Mouse (Mus musculus): Measurements from ENCODE around the gene Cox16. TPM values are rescaled to one million over a fixed set of nuclear protein-coding genes. Genes with fewer than 3 reads are reported as not detected.
"Not testable (repeated sequence)": the region's sequence is repeated elsewhere in the genome, so short reads cannot be mapped to it uniquely, and the experiment has no call there.

The Cox16 gene
- polyA plus RNA-seq (2014; fragmentation: Nextera tagmentation; extraction: Ambion mirVana) = 112 and 121 TPM in 2 replicates

GRCm38 (mm10) chr12:81484727-81485191, at the start of gene Cox16:
Cox16 (minus strand) TSS chr12:81485127.
- Histone ChIP-seq H3K27me3 (ENCODE audit: control insufficient read depth, insufficient read depth, low read length) (no peaks in the 10 kb centered on the region), H3K4me3 (ENCODE audit: low read depth, low read length) (peak within 1 kb of the TSS; percentile 55), H3K4me1 (replicated peaks; ENCODE audit: control insufficient read depth, insufficient read depth, low read length) (no peaks in the 10 kb centered on the region; the same call in 1 of the 2 replicates), H3K4me2 (ENCODE audit: low read depth, low read length, severe bottlenecking) (peak within 1 kb of the TSS; percentile 59), H3K36me3 (ENCODE audit: control insufficient read depth, insufficient read depth, low read length) (no peaks in the 10 kb centered on the region), H3K9ac (ENCODE audit: low read length) (peak within 1 kb of the TSS; percentile 67), H3K9me3 (ENCODE audit: control insufficient read depth, low read length) (no peaks in the 10 kb centered on the region), H3K27ac (ENCODE audit: low read depth, low read length) (peak within 1 kb of the TSS; percentile 70; the same call in 1 of the 2 replicates)
- WGBS = 0% methylated on average over 31 of the region's 31 CpGs
- DNase-seq (ENCODE audit: low spot score) (peak; percentile 91), ATAC-seq (replicated peaks; ENCODE audit: low FRiP score) (peak; percentile 98)

GRCm38 (mm10) chr12:81533029-81533419, 48.1 kb upstream of the Cox16 start:
- Histone ChIP-seq H3K27me3 (ENCODE audit: control insufficient read depth, insufficient read depth, low read length) (no peaks in the 10 kb centered on the region), H3K4me2 (ENCODE audit: low read depth, low read length, severe bottlenecking) (peak overlapping the region; percentile 53), H3K9ac (ENCODE audit: low read length) (peak overlapping the region; percentile 68), H3K4me1 (replicated peaks; ENCODE audit: control insufficient read depth, insufficient read depth, low read length) (no peaks in the 10 kb centered on the region), H3K36me3 (ENCODE audit: control insufficient read depth, insufficient read depth, low read length) (no peaks in the 10 kb centered on the region), H3K4me3 (ENCODE audit: low read depth, low read length) (peak overlapping the region; percentile 75), H3K9me3 (ENCODE audit: control insufficient read depth, low read length) (no peaks in the 10 kb centered on the region), H3K27ac (ENCODE audit: low read depth, low read length) (no peak overlapping the region)
- DNase-seq (ENCODE audit: low spot score) = no peak
- WGBS = 42% methylated on average over 4 of the region's 4 CpGs
- peak; percentile 63 for ATAC-seq (replicated peaks; ENCODE audit: low FRiP score)

GRCm38 (mm10) chr12:81532316-81533028, 47.5 kb upstream of the Cox16 start, which contains the start of the genes Gm20498 and Synj2bp:
Gm20498 (minus strand) TSS chr12:81532905.
Synj2bp (minus strand) TSS chr12:81532911.
- ATAC-seq (replicated peaks; ENCODE audit: low FRiP score) = peak; percentile 89
- Histone ChIP-seq H3K9ac (ENCODE audit: low read length) (peak within 1 kb of the TSS; percentile 68), H3K4me3 (ENCODE audit: low read depth, low read length) (peak within 1 kb of the TSS; percentile 75), H3K27me3 (ENCODE audit: control insufficient read depth, insufficient read depth, low read length) (no peaks in the 10 kb centered on the region), H3K4me2 (ENCODE audit: low read depth, low read length, severe bottlenecking) (peak within 1 kb of the TSS; percentile 53), H3K4me1 (replicated peaks; ENCODE audit: control insufficient read depth, insufficient read depth, low read length) (no peaks in the 10 kb centered on the region), H3K9me3 (ENCODE audit: control insufficient read depth, low read length) (no peaks in the 10 kb centered on the region), H3K27ac (ENCODE audit: low read depth, low read length) (no peak within 1 kb of the TSS), H3K36me3 (ENCODE audit: control insufficient read depth, insufficient read depth, low read length) (no peaks in the 10 kb centered on the region)
- peak; percentile 88 for DNase-seq (ENCODE audit: low spot score)
- WGBS = under 1% methylated on average over 46 of the region's 46 CpGs

- WGBS = 84% methylated on average over 5 of the region's 8 CpGs
- DNase-seq (ENCODE audit: low spot score); H3K4me1 ChIP-seq (replicated peaks; ENCODE audit: control insufficient read depth, insufficient read depth, low read length); H3K27ac ChIP-seq (ENCODE audit: low read depth, low read length); H3K9me3 ChIP-seq (ENCODE audit: control insufficient read depth, low read length); H3K27me3 ChIP-seq (ENCODE audit: control insufficient read depth, insufficient read depth, low read length); H3K4me3 ChIP-seq (ENCODE audit: low read depth, low read length); ATAC-seq (replicated peaks; ENCODE audit: low FRiP score); H3K36me3 ChIP-seq (ENCODE audit: control insufficient read depth, insufficient read depth, low read length); H3K4me2 ChIP-seq (ENCODE audit: low read depth, low read length, severe bottlenecking); H3K9ac ChIP-seq (ENCODE audit: low read length): not testable (repeated sequence)
Measured at GRCm38 (mm10) chr12:81530587-81530986, 45.7 kb upstream of the Cox16 start.

GRCm38 (mm10) chr12:81496906-81497305, 12.0 kb upstream of the Cox16 start:
- not testable (repeated sequence) for DNase-seq (ENCODE audit: low spot score); H3K27me3 ChIP-seq (ENCODE audit: control insufficient read depth, insufficient read depth, low read length); H3K4me1 ChIP-seq (replicated peaks; ENCODE audit: control insufficient read depth, insufficient read depth, low read length); H3K9ac ChIP-seq (ENCODE audit: low read length); H3K4me3 ChIP-seq (ENCODE audit: low read depth, low read length); H3K27ac ChIP-seq (ENCODE audit: low read depth, low read length); H3K9me3 ChIP-seq (ENCODE audit: control insufficient read depth, low read length); H3K36me3 ChIP-seq (ENCODE audit: control insufficient read depth, insufficient read depth, low read length); H3K4me2 ChIP-seq (ENCODE audit: low read depth, low read length, severe bottlenecking); ATAC-seq (replicated peaks; ENCODE audit: low FRiP score)
- 93% methylated on average over 9 of the region's 9 CpGs for WGBS

- H3K27me3 ChIP-seq (ENCODE audit: control insufficient read depth, insufficient read depth, low read length) = no peaks in the 10 kb centered on the region
- no peak for ATAC-seq (replicated peaks; ENCODE audit: low FRiP score)
- H3K9me3 ChIP-seq (ENCODE audit: control insufficient read depth, low read length) = no peaks in the 10 kb centered on the region
Measured at GRCm38 (mm10) chr12:81490491-81490890, 5.6 kb upstream of the Cox16 start.

GRCm38 (mm10) chr12:81485311-81485710, 384 bp upstream of the Cox16 start:
- Histone ChIP-seq H3K9me3 (ENCODE audit: control insufficient read depth, low read length) (no peaks in the 10 kb centered on the region), H3K27me3 (ENCODE audit: control insufficient read depth, insufficient read depth, low read length) (no peaks in the 10 kb centered on the region), H3K36me3 (ENCODE audit: control insufficient read depth, insufficient read depth, low read length) (no peaks in the 10 kb centered on the region), H3K4me1 (replicated peaks; ENCODE audit: control insufficient read depth, insufficient read depth, low read length) (no peaks in the 10 kb centered on the region; the same call in 1 of the 2 replicates), H3K4me3 (ENCODE audit: low read depth, low read length) (peak overlapping the region; percentile 55), H3K9ac (ENCODE audit: low read length) (peak overlapping the region; percentile 67; the same call in 1 of the 2 replicates), H3K4me2 (ENCODE audit: low read depth, low read length, severe bottlenecking) (peak overlapping the region; percentile 59), H3K27ac (ENCODE audit: low read depth, low read length) (no peak overlapping the region)
- WGBS = 42% methylated on average over 6 of the region's 6 CpGs
- DNase-seq (ENCODE audit: low spot score) = no peak
- ATAC-seq (replicated peaks; ENCODE audit: low FRiP score) = 0 out of 2 replicates have a peak, but pooled peaks have one; percentile 43

More at GRCm38 (mm10) chr12:81490491-81490890, 5.6 kb upstream of the Cox16 start:
- Histone ChIP-seq H3K4me2 (ENCODE audit: low read depth, low read length, severe bottlenecking) (no peak overlapping the region), H3K4me3 (ENCODE audit: low read depth, low read length) (no peak overlapping the region), H3K4me1 (replicated peaks; ENCODE audit: control insufficient read depth, insufficient read depth, low read length) (no peaks in the 10 kb centered on the region), H3K36me3 (ENCODE audit: control insufficient read depth, insufficient read depth, low read length) (no peaks in the 10 kb centered on the region), H3K27ac (ENCODE audit: low read depth, low read length) (no peak overlapping the region), H3K9ac (ENCODE audit: low read length) (no peak overlapping the region)
- WGBS = 96% methylated on average over 5 of the region's 5 CpGs
- no peak for DNase-seq (ENCODE audit: low spot score)

- no peaks in the 10 kb centered on the region for H3K9me3 ChIP-seq (ENCODE audit: control insufficient read depth, low read length)
- H3K9ac ChIP-seq (ENCODE audit: low read length) = peak overlapping the region; percentile 67
- no peaks in the 10 kb centered on the region; the same call in 1 of the 2 replicates for H3K4me1 ChIP-seq (replicated peaks; ENCODE audit: control insufficient read depth, insufficient read depth, low read length)
- H3K36me3 ChIP-seq (ENCODE audit: control insufficient read depth, insufficient read depth, low read length) = no peaks in the 10 kb centered on the region
- DNase-seq (ENCODE audit: low spot score) = no peak
- H3K4me2 ChIP-seq (ENCODE audit: low read depth, low read length, severe bottlenecking) = peak overlapping the region; percentile 59
- 4% methylated on average over 7 of the region's 7 CpGs for WGBS
- no peaks in the 10 kb centered on the region for H3K27me3 ChIP-seq (ENCODE audit: control insufficient read depth, insufficient read depth, low read length)
- H3K4me3 ChIP-seq (ENCODE audit: low read depth, low read length) = peak overlapping the region; percentile 55
- H3K27ac ChIP-seq (ENCODE audit: low read depth, low read length) = no peak overlapping the region
- ATAC-seq (replicated peaks; ENCODE audit: low FRiP score) = no peak
Measured at GRCm38 (mm10) chr12:81484212-81484611, 715 bp downstream of the Cox16 start.
